Mouse (Mus musculus): ENCODE data around the gene Nbr1. TPM values are rescaled to one million over a fixed set of nuclear protein-coding genes. Genes with fewer than 3 reads are reported as not detected.
A peak's percentile ranks its signal among the peaks of the same experiment; 100 is the strongest.
"Not testable (repeated sequence)": the region's sequence is repeated elsewhere in the genome, so short reads cannot be mapped to it uniquely, and the experiment has no call there.

Nbr1 gene
- polyA plus RNA-seq, 1 experiment from 2014 or later: 80.3 TPM

GRCm38 (mm10) chr11:101552476-101553300 lies 739 bp downstream of the Nbr1 start:
- under 1% methylated on average over 37 of the region's 37 CpGs for WGBS
- Histone ChIP-seq H3K9me3 (replicated peaks) (no peaks in the 10 kb centered on the region), H3K4me3 (replicated peaks) (peak overlapping the region; percentile 66), H3K9ac (replicated peaks) (peak overlapping the region; percentile 68), H3K36me3 (peaks cover 7% of the 10 kb centered on the region; the same call in 1 of the 2 replicates), H3K27me3 (replicated peaks) (no peaks in the 10 kb centered on the region), H3K27ac (replicated peaks) (peak overlapping the region; percentile 97), H3K4me2 (peak overlapping the region; percentile 79), H3K4me1 (peaks cover 37% of the 10 kb centered on the region)
- ATAC-seq (ENCODE audit: low FRiP score): peak; percentile 97

DNA sequence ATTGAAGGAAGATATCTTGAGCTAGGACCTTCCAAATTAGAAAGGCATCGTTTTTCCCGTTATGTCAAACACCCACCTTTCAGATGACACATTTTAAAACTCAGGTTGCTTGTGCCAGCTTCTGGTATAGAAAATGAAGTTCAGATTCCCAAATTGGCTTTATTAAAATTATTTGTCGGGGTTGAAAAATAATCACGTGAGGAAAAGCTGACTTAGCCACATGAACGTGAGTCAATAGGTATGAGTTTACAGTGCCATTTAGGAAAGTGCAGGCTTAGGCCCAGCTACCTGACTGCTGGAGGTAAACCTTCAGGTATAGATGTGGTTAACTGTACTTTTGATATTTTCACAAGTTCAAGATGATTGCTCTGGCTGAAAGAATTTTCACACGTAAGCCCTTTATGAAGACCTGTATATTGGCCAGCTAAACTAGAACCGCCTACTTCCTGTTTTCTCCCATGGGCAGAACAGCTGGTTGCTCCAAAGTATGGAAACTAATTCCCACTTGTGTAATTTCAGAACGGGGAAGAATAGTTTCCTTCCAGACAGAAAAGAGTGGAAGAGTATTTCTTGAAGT lies 1.5 kb downstream of the Nbr1 start:
- peak overlapping the region; percentile 79 for H3K4me2 ChIP-seq
- peak overlapping the region; percentile 68 for H3K9ac ChIP-seq (replicated peaks)
- H3K27ac ChIP-seq (replicated peaks): peak overlapping the region; percentile 93
- peaks cover 13% of the 10 kb centered on the region for H3K36me3 ChIP-seq
- peak overlapping the region; percentile 66 for H3K4me3 ChIP-seq (replicated peaks)
- no peaks in the 10 kb centered on the region for H3K27me3 ChIP-seq (replicated peaks)
- H3K4me1 ChIP-seq: peaks cover 37% of the 10 kb centered on the region
- no peak for ATAC-seq (ENCODE audit: low FRiP score)
- no peaks in the 10 kb centered on the region for H3K9me3 ChIP-seq (replicated peaks)
- WGBS: 23% methylated on average over 8 of the region's 8 CpGs

GRCm38 (mm10) chr11:101556541-101556940 lies 4.6 kb downstream of the Nbr1 start:
- peaks cover 38% of the 10 kb centered on the region for H3K36me3 ChIP-seq
- no peaks in the 10 kb centered on the region for H3K27me3 ChIP-seq (replicated peaks)
- no peak overlapping the region for H3K27ac ChIP-seq (replicated peaks)
- H3K4me2 ChIP-seq: no peak overlapping the region
- no peak for ATAC-seq (ENCODE audit: low FRiP score)
- no peaks in the 10 kb centered on the region for H3K9me3 ChIP-seq (replicated peaks)
- WGBS: 84% methylated on average over 7 of the region's 7 CpGs
- H3K4me3 ChIP-seq (replicated peaks): no peak overlapping the region
- H3K4me1 ChIP-seq: peaks cover 26% of the 10 kb centered on the region
- no peak overlapping the region for H3K9ac ChIP-seq (replicated peaks)

DNA sequence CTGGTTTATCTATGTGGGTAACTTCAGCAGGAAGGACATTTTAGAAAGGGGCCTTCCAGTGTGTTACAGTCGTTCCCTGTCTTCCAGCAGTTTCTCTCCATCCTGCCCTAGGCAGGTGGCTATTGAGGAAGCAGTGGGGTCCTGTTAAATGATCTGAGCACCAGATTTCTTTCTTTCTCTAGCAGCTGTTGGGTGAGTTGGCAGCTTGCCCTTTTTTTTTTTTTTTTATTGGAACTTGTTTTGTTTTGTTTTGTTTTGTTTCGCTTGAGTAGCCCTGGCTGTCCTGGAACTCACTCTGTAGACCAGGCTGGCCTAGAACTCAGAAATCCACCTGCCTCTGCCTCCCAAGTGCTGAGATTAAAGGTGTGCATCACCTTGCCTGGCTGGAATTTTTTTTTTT lies 5.0 kb downstream of the Nbr1 start:
- no peak for ATAC-seq (ENCODE audit: low FRiP score)
- Histone ChIP-seq H3K27ac (replicated peaks) (no peak overlapping the region), H3K4me1 (peaks cover 25% of the 10 kb centered on the region), H3K36me3 (peaks cover 38% of the 10 kb centered on the region), H3K4me2 (no peak overlapping the region), H3K9ac (replicated peaks) (no peak overlapping the region), H3K27me3 (replicated peaks) (no peaks in the 10 kb centered on the region), H3K9me3 (replicated peaks) (no peaks in the 10 kb centered on the region), H3K4me3 (replicated peaks) (no peak overlapping the region)
- 59% methylated on average over 2 of the region's 2 CpGs for WGBS

- H3K4me1 ChIP-seq: no peaks in the 10 kb centered on the region
- no peak overlapping the region for H3K4me2 ChIP-seq
- H3K9me3 ChIP-seq (replicated peaks): no peaks in the 10 kb centered on the region
- H3K27ac ChIP-seq (replicated peaks): no peak overlapping the region
- peaks cover 63% of the 10 kb centered on the region for H3K36me3 ChIP-seq
- 42% methylated on average over 5 of the region's 5 CpGs for WGBS
- no peak overlapping the region for H3K9ac ChIP-seq (replicated peaks)
- ATAC-seq (ENCODE audit: low FRiP score): no peak
- no peaks in the 10 kb centered on the region for H3K27me3 ChIP-seq (replicated peaks)
- no peak overlapping the region for H3K4me3 ChIP-seq (replicated peaks)
These were observed 10.4 kb downstream of the Nbr1 start for GRCm38 (mm10) chr11:101562391-101562790.

- H3K9ac ChIP-seq (replicated peaks): no peak overlapping the region
- 87% methylated on average over 3 of the region's 3 CpGs for WGBS
- no peaks in the 10 kb centered on the region for H3K4me1 ChIP-seq
- no peak for ATAC-seq (ENCODE audit: low FRiP score)
- peaks cover 83% of the 10 kb centered on the region for H3K36me3 ChIP-seq
- no peak overlapping the region for H3K27ac ChIP-seq (replicated peaks)
- no peak overlapping the region for H3K4me2 ChIP-seq
- H3K4me3 ChIP-seq (replicated peaks): no peak overlapping the region
- no peaks in the 10 kb centered on the region for H3K9me3 ChIP-seq (replicated peaks)
- H3K27me3 ChIP-seq (replicated peaks): no peaks in the 10 kb centered on the region
These were observed 16.5 kb downstream of the Nbr1 start for GRCm38 (mm10) chr11:101568421-101568820.

DNA sequence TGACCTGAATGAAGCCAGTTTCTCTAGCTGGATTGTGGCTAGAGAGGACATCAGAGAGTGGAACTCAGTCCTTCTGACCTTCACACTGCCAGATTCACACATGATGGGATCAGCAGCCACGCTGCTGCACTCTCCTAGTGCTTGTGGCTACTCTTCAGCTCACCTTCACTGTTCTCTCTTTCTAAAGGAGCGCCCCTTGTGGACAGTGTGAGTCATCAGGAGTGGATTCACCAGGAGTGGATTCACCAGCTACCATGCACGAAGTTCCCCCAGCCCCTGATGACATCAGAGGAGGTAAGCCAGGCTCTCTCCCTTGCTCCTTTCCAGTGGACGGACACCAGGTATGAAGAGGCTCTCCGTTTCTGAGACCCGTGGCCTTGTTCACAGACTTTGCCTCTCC lies 24.2 kb downstream of the Nbr1 start:
- no peak overlapping the region for H3K27ac ChIP-seq (replicated peaks)
- no peaks in the 10 kb centered on the region for H3K27me3 ChIP-seq (replicated peaks)
- no peaks in the 10 kb centered on the region for H3K4me1 ChIP-seq
- no peak overlapping the region for H3K4me2 ChIP-seq
- H3K9me3 ChIP-seq (replicated peaks): no peaks in the 10 kb centered on the region
- no peak overlapping the region for H3K9ac ChIP-seq (replicated peaks)
- 84% methylated on average over 6 of the region's 6 CpGs for WGBS
- peaks cover 94% of the 10 kb centered on the region for H3K36me3 ChIP-seq
- H3K4me3 ChIP-seq (replicated peaks): no peak overlapping the region
- ATAC-seq (ENCODE audit: low FRiP score): no peak

- H3K27ac ChIP-seq (replicated peaks): no peak overlapping the region
- ATAC-seq (ENCODE audit: low FRiP score): no peak
- no peaks in the 10 kb centered on the region for H3K9me3 ChIP-seq (replicated peaks)
- H3K4me2 ChIP-seq: no peak overlapping the region
- WGBS: 80% methylated on average over 6 of the region's 6 CpGs
- H3K27me3 ChIP-seq (replicated peaks): no peaks in the 10 kb centered on the region
- H3K4me1 ChIP-seq: no peaks in the 10 kb centered on the region
- peaks cover 52% of the 10 kb centered on the region for H3K36me3 ChIP-seq
- H3K4me3 ChIP-seq (replicated peaks): no peak overlapping the region
- no peak overlapping the region for H3K9ac ChIP-seq (replicated peaks)
These were observed 29.3 kb downstream of the Nbr1 start for GRCm38 (mm10) chr11:101581081-101581764.

GRCm38 (mm10) chr11:101582054-101583035 lies 30.4 kb downstream of the Nbr1 start, which contains the start of gene Tmem106a:
Tmem106a (plus strand) TSS chr11:101582242.
- Histone ChIP-seq H3K4me1 (no peaks in the 10 kb centered on the region), H3K9me3 (replicated peaks) (no peaks in the 10 kb centered on the region), H3K4me3 (replicated peaks) (peak within 1 kb of the TSS; percentile 24), H3K4me2 (peak within 1 kb of the TSS; percentile 49), H3K27ac (replicated peaks) (no peak within 1 kb of the TSS), H3K27me3 (replicated peaks) (no peaks in the 10 kb centered on the region), H3K36me3 (peaks cover 48% of the 10 kb centered on the region), H3K9ac (replicated peaks) (0 out of 2 replicates have a peak within 1 kb of the TSS, but pooled peaks have one; percentile 8)
- ATAC-seq (ENCODE audit: low FRiP score): no peak
- WGBS: 19% methylated on average over 30 of the region's 31 CpGs

DNA sequence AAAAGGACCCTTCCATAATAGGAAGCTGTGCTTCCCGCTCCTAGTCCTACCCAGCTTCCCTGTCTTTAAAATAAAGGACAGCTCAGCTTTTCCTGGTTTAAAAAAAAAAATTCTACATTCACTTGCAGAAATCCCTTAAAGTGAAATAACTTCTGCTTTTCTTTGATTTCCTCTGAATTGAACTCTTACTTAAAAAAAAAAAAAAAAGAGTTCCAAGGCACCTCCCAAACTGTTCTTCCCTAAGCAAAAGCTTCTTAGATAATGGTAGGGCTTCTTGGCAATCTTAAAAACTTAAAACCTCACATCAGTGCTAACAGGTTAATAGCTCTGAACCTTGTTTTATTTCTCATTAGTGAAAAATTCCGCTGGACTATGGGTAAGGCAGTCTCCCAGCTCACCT lies 31.3 kb downstream of the Nbr1 start:
- Histone ChIP-seq H3K27me3 (replicated peaks) (no peaks in the 10 kb centered on the region), H3K4me1 (no peaks in the 10 kb centered on the region), H3K36me3 (peaks cover 39% of the 10 kb centered on the region), H3K27ac (replicated peaks) (no peak overlapping the region), H3K9me3 (replicated peaks) (no peaks in the 10 kb centered on the region), H3K4me2 (no peak overlapping the region), H3K4me3 (replicated peaks) (no peak overlapping the region), H3K9ac (replicated peaks) (no peak overlapping the region)
- no peak for ATAC-seq (ENCODE audit: low FRiP score)
- WGBS: 92% methylated on average over 2 of the region's 2 CpGs

- 95% methylated on average over 1 of the region's 1 CpGs for WGBS
- not testable (repeated sequence) for H3K9ac ChIP-seq (replicated peaks)
These were observed 33.1 kb downstream of the Nbr1 start for GRCm38 (mm10) chr11:101585031-101585430.

More at GRCm38 (mm10) chr11:101585031-101585430, 33.1 kb downstream of the Nbr1 start:
- H3K27me3 ChIP-seq (replicated peaks); H3K27ac ChIP-seq (replicated peaks); H3K4me2 ChIP-seq; H3K4me1 ChIP-seq; H3K9me3 ChIP-seq (replicated peaks); H3K4me3 ChIP-seq (replicated peaks); ATAC-seq (ENCODE audit: low FRiP score): not testable (repeated sequence)
- peaks cover 24% of the 10 kb centered on the region for H3K36me3 ChIP-seq

All from neural tube, embryonic 15.5 days (tissue).